Mouse (Mus musculus) kidney, adult 2 months (tissue): ENCODE results near the gene E2f6. TPM values are rescaled to one million over a fixed set of nuclear protein-coding genes. Genes with fewer than 3 reads are reported as not detected.

Source experiments
- DNase-seq: peaks from one replicate; pipeline ENCODE4 v3.0.0; 2021
- H3K27ac ChIP-seq: fragments of 200-500 bp; 2 replicates; pipeline ENCODE4 v1.5.1; 2012; ENCODE audit warnings: low read depth, low read length, control low read depth, inconsistent platforms; ENCODE audit not compliant: insufficient read depth
- H3K27me3 ChIP-seq: fragments of 200-500 bp; replicated peaks from 2 replicates; pipeline ENCODE4 v1.6.1; 2012; ENCODE audit warnings: mild to moderate bottlenecking, moderate library complexity, low read length, inconsistent platforms; ENCODE audit not compliant: control insufficient read depth, insufficient read depth
- H3K36me3 ChIP-seq: fragments of 200-500 bp; 2 replicates; pipeline ENCODE4 v1.6.1; 2012; ENCODE audit warnings: mild to moderate bottlenecking, moderate library complexity, low read length, inconsistent platforms; ENCODE audit not compliant: control insufficient read depth, insufficient read depth
- H3K4me1 ChIP-seq: fragments of 200-500 bp; 2 replicates; pipeline ENCODE4 v1.6.1; 2011; ENCODE audit warnings: low read length; ENCODE audit not compliant: control insufficient read depth, insufficient read depth
- H3K4me3 ChIP-seq: fragments of 200-500 bp; 2 replicates; pipeline ENCODE4 v1.5.1; 2011; ENCODE audit warnings: mild to moderate bottlenecking, low read depth, low read length, control low read depth; ENCODE audit not compliant: insufficient read depth
- CTCF ChIP-seq: fragments of 200-500 bp; conservative IDR thresholded peaks from 2 replicates; pipeline ENCODE4 v1.5.1; 2011; ENCODE audit warnings: low read depth, mild to moderate bottlenecking, control low read depth, low read length, moderate library complexity, mixed read lengths; ENCODE audit not compliant: insufficient read depth, insufficient read length
- POLR2A ChIP-seq: fragments of 200-500 bp; IDR thresholded peaks from one replicate; pipeline ENCODE4 v1.6.1; 2011; ENCODE audit warnings: low read depth, low read length, control low read depth
- WGBS: fragments of 180-500 bp; shearing (Covaris S2); methylation state at CpG from one replicate; pipeline ENCODE4 v1.1.7; 2018; 5-methylcytosine and 5-hydroxymethylcytosine counted together
- polyA plus RNA-seq: library from polyadenylated mRNA; depleted of rRNA; stranded (reverse); fragments of >200 nt; gene quantifications from 2 replicates; pipeline ENCODE4 v1.2.3, GENCODE M21; 2012

The E2f6 gene
- polyA plus RNA-seq, 1 experiment, result 15.5 TPM

GRCm38 (mm10) chr12:16856306-16856679 is 45.5 kb downstream of the E2f6 start:
- no peak overlapping the region for H3K4me3 ChIP-seq
- H3K27ac ChIP-seq, result no peak overlapping the region
- DNase-seq, result no peak
- TF ChIP-seq POLR2A, result no peak
- TF ChIP-seq CTCF, result no peak
- WGBS, result 83% methylated on average over 2 of the region's 2 CpGs
- no peaks in the 10 kb centered on the region for H3K36me3 ChIP-seq
- no peaks in the 10 kb centered on the region for H3K27me3 ChIP-seq
- no peaks in the 10 kb centered on the region for H3K4me1 ChIP-seq

GRCm38 (mm10) chr12:16858081-16858480 is 47.3 kb downstream of the E2f6 start:
- DNase-seq, result no peak
- Histone ChIP-seq H3K4me3 (no peak overlapping the region), H3K4me1 (no peaks in the 10 kb centered on the region), H3K36me3 (no peaks in the 10 kb centered on the region), H3K27ac (no peak overlapping the region), H3K27me3 (no peaks in the 10 kb centered on the region)
- TF ChIP-seq CTCF (no peak), POLR2A (no peak)
- WGBS, result 67% methylated on average over 4 of the region's 4 CpGs

GRCm38 (mm10) chr12:16859781-16860180 is 49.0 kb downstream of the E2f6 start:
- H3K4me3 ChIP-seq, result no peak overlapping the region
- DNase-seq, result no peak
- no peaks in the 10 kb centered on the region for H3K4me1 ChIP-seq
- no peak for TF ChIP-seq CTCF
- TF ChIP-seq POLR2A, result no peak
- no peaks in the 10 kb centered on the region for H3K27me3 ChIP-seq
- no peak overlapping the region for H3K27ac ChIP-seq
- 90% methylated on average over 2 of the region's 2 CpGs for WGBS
- H3K36me3 ChIP-seq, result no peaks in the 10 kb centered on the region

- H3K36me3 ChIP-seq, result no peaks in the 10 kb centered on the region
- TF ChIP-seq CTCF, result no peak
- TF ChIP-seq POLR2A, result no peak
- H3K27me3 ChIP-seq, result no peaks in the 10 kb centered on the region
- no peaks in the 10 kb centered on the region for H3K4me1 ChIP-seq
- DNase-seq, result no peak
- no peak overlapping the region for H3K4me3 ChIP-seq
- WGBS, result 89% methylated on average over 1 of the region's 1 CpGs
- H3K27ac ChIP-seq, result peak overlapping the region; percentile 39; the same call in 1 of the 2 replicates
These were observed 49.8 kb downstream of the E2f6 start for GRCm38 (mm10) chr12:16860533-16860932.

- Histone ChIP-seq H3K4me1 (no peaks in the 10 kb centered on the region), H3K36me3 (no peaks in the 10 kb centered on the region), H3K4me3 (no peak overlapping the region), H3K27ac (peak overlapping the region; percentile 39; the same call in 1 of the 2 replicates), H3K27me3 (no peaks in the 10 kb centered on the region)
- TF ChIP-seq CTCF (no peak), POLR2A (no peak)
- no peak for DNase-seq
- WGBS, result 63% methylated on average over 3 of the region's 3 CpGs
These were observed 50.2 kb downstream of the E2f6 start for GRCm38 (mm10) chr12:16860961-16861360.

GRCm38 (mm10) chr12:16864477-16864876 is 53.7 kb downstream of the E2f6 start:
- peaks cover 3% of the 10 kb centered on the region; the same call in 1 of the 2 replicates for H3K4me1 ChIP-seq
- H3K27me3 ChIP-seq, result no peaks in the 10 kb centered on the region
- H3K36me3 ChIP-seq, result no peaks in the 10 kb centered on the region
- TF ChIP-seq POLR2A (no peak), CTCF (no peak)
- WGBS, result 63% methylated on average over 4 of the region's 4 CpGs
- no peak overlapping the region for H3K4me3 ChIP-seq
- H3K27ac ChIP-seq, result no peak overlapping the region
- DNase-seq, result peak; percentile 38

GRCm38 (mm10) chr12:16865871-16866270 is 55.1 kb downstream of the E2f6 start:
- WGBS, result 46% methylated on average over 3 of the region's 3 CpGs
- DNase-seq, result no peak
- Histone ChIP-seq H3K4me1 (peaks cover 11% of the 10 kb centered on the region), H3K27ac (0 out of 2 replicates have a peak overlapping the region, but pooled peaks have one; percentile 12), H3K4me3 (no peak overlapping the region), H3K36me3 (no peaks in the 10 kb centered on the region), H3K27me3 (no peaks in the 10 kb centered on the region)
- TF ChIP-seq POLR2A (no peak), CTCF (no peak)

- no peaks in the 10 kb centered on the region for H3K27me3 ChIP-seq
- no peak for TF ChIP-seq POLR2A
- TF ChIP-seq CTCF, result no peak
- H3K27ac ChIP-seq, result peak overlapping the region; percentile 81
- H3K36me3 ChIP-seq, result no peaks in the 10 kb centered on the region
- peaks cover 11% of the 10 kb centered on the region for H3K4me1 ChIP-seq
- DNase-seq, result peak; percentile 32
- 38% methylated on average over 3 of the region's 3 CpGs for WGBS
- H3K4me3 ChIP-seq, result no peak overlapping the region
These were observed 55.7 kb downstream of the E2f6 start for GRCm38 (mm10) chr12:16866460-16866859.
